Mouse (Mus musculus): Measurements from ENCODE around the gene Arid4a.

DNA sequence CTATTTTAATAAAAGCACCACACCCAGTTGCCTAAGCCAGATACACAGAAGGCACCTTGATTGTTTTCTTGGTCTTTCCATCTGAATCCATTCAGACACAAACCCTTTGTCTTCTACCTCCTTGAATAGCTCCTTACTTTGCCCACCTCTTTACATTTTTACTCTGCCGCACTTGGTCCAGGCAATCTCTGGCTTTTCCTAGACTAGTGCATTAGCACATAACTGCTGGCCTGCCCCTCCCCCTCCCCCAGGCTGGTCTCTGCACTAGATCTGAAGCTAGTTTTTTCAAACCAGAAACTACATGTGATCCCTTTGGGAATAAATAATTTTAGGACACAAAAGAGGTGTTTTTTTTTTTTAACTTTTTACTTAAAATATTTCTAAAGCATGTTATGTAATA lies 37.2 kb downstream of the Arid4a start:
- TF ChIP-seq EP300 (optimal IDR thresholded peaks at IDR 0.05) (no peak), CTCF (IDR thresholded peaks at IDR 0.05; ENCODE audit: low read depth) (no peak)

Measured in stomach, postnatal 0 days (tissue).